Mouse (Mus musculus): ENCODE measurements around the gene Pax7.

DNA sequence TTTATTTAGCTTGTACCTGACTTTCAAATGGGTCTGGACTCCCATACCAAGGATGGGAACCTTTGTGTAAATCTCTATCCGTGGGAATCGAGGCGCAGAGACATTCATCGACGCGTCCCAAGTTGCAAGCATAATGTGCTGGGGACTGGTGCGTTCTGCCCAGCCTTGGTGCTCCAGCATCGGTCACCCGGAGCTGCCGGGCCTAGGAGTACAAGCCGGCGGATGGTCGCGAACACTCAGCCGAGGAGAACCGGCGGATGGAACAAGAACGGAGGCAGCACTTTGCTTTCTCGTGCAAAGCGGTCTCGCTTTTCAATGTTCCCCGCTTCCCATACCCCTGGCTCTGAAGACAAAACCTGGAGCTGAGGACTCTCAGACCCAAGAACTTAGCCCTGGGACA is 12.3 kb downstream of the Pax7 start:
- no peak for TF ChIP-seq POLR2A (IDR thresholded peaks at IDR 0.05; ENCODE audit: extremely low read depth, insufficient read depth, low read length)
- no peak for TF ChIP-seq CTCF (IDR thresholded peaks at IDR 0.05; ENCODE audit: low read depth, low read length)
